Mouse (Mus musculus) naive thymus-derived CD4-positive, alpha-beta T cell, adult 5 months (primary cell): ENCODE data around the gene Gm17677. TPM values are rescaled to one million over a fixed set of nuclear protein-coding genes. Genes with fewer than 3 reads are reported as not detected.

Source experiments
- polyA plus RNA-seq: library from polyadenylated mRNA; unstranded; fragments of 100-300 nt; shearing (Covaris generic); gene quantifications from one replicate; pipeline ENCODE4 v1.2.1, GENCODE M21; 2017

Gene Gm17677
- polyA plus RNA-seq: not detected

DNA sequence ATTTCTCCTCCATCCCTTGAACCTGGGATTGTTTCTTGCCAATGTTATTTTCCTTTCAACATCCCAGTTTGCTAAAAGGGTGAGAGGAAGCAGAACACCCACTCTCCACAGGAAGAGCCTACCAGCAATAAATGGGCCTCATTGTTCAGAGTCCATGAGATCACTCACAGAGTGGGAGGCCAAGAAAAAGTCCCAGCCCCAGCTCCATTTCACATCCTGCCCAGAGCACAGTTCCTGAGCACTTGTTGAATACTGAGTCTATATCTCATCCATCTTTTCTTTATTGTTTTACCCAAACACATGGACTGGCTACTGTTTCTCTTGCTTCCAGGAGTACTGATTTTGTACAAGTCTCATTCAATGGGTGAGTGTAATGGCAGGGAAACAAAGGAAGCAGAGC lies at the start of gene Gm17677:
Gm17677 (plus strand) TSS at position 301 of the 400 bp plus-strand sequence.

DNA sequence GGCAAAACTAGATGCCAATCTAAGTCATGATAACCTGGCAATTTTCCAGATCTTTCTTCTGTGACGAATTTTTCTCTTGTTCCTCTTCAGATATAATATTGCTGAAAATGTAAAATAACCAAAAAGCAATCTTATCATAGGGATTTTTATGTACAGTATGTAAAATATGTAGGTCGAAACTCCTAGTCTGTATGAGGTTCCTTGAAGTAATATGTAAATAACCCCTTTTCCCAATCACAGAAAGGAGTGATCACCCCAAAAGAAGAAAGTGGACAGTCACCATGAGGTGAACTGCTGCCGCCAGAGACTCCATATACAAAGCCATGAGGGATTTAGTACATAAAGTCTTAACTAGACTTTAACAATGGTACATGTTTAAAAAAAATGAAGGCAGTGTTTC lies 37.2 kb downstream of the Gm17677 start, which contains the start of gene Gm17727:
Gm17727 (minus strand) TSS at position 101 of the 400 bp plus-strand sequence.

DNA sequence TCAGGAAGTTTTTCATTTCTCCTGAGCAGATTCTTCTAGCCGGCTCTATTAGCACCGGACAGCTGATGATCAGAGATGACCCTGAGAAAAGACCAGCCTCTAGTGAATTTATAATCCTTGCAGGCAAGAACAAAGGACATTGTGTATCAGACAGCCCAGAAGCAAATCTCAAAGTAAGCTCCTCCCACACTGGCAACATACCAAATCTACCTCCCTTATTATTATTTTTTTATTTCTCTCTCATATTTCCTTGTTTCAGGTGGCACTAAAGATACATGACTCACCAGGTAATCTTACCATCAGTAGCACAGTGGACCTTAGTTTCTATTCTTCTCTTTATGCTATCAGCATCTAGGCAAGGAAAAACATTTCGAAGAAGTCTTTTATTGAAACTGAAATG lies 49.2 kb downstream of the Gm17677 start, which contains the start of the genes Gm27235 and D730048I06Rik:
Gm27235 (minus strand) TSS at position 101 of the 400 bp plus-strand sequence.
D730048I06Rik (minus strand) TSS at position 112 of the 400 bp plus-strand sequence.

Other genes with a start within 250 kb of the Gm17677 start
- gene Gm1113, start 222.8 kb upstream of the Gm17677 start, polyA plus RNA-seq: not detected
- 0.06 TPM for gene Ddx25, start 182.5 kb upstream of the Gm17677 start, polyA plus RNA-seq
- 30.1 TPM for gene Pus3, start 182.5 kb upstream of the Gm17677 start, polyA plus RNA-seq
- gene Pate2, start 170.8 kb upstream of the Gm17677 start, polyA plus RNA-seq: 0.42 TPM
- gene Hyls1, start 170.7 kb upstream of the Gm17677 start, polyA plus RNA-seq: 11.6 TPM
- not detected for gene Pate4, start 129.1 kb upstream of the Gm17677 start, polyA plus RNA-seq
- gene Pate3, start 92.8 kb upstream of the Gm17677 start, polyA plus RNA-seq: not detected
- gene Pate1, start 53.7 kb upstream of the Gm17677 start, polyA plus RNA-seq: 0.34 TPM
- gene Gm17727, start 37.1 kb downstream of the Gm17677 start, polyA plus RNA-seq: not detected
- not detected for gene Gm27235, start 49.1 kb downstream of the Gm17677 start, polyA plus RNA-seq
- not detected for gene D730048I06Rik, start 49.1 kb downstream of the Gm17677 start, polyA plus RNA-seq
- gene 9230110F15Rik, start 103.1 kb downstream of the Gm17677 start, polyA plus RNA-seq: not detected
- not detected for gene 9230113P08Rik, start 167.4 kb downstream of the Gm17677 start, polyA plus RNA-seq